Mouse (Mus musculus) forebrain, embryonic 14.5 days (tissue): Measurements from ENCODE around the gene Pnkd. TPM values are rescaled to one million over a fixed set of nuclear protein-coding genes. Genes with fewer than 3 reads are reported as not detected.

Experiments used
- ATAC-seq: fragments of 200-750 bp; cut with Nextera tagmentation; 2 replicates; pipeline ENCODE4 v1.8.0; 2017; ENCODE audit warnings: mild to moderate bottlenecking, moderate library complexity
- DNase-seq: peaks from one replicate; pipeline ENCODE4 v3.0.0-alpha.2; 2015; ENCODE audit warnings: low spot score
- H3K27ac ChIP-seq: fragments of 300-500 bp; sonication (generic); 2 replicates; pipeline ENCODE4 v1.5.1; 2014; ENCODE audit warnings: low read depth, mild to moderate bottlenecking, control low read depth, low read length, moderate library complexity
- H3K27me3 ChIP-seq: fragments of 300-500 bp; sonication (generic); replicated peaks from 2 replicates; pipeline ENCODE4 v1.6.1; 2014; ENCODE audit warnings: low read length, control low read depth, mixed read lengths; ENCODE audit not compliant: control insufficient read depth, insufficient read depth
- H3K36me3 ChIP-seq: fragments of 300-500 bp; sonication (generic); 2 replicates; pipeline ENCODE4 v1.6.1; 2014; ENCODE audit warnings: low read length, control low read depth; ENCODE audit not compliant: control insufficient read depth, insufficient read depth
- H3K4me1 ChIP-seq: fragments of 300-500 bp; sonication (generic); 2 replicates; pipeline ENCODE4 v1.6.1; 2014; ENCODE audit warnings: antibody characterized with exemption, low read length, control low read depth; ENCODE audit not compliant: control insufficient read depth, insufficient read depth
- H3K4me2 ChIP-seq: fragments of 300-500 bp; sonication (generic); 2 replicates; pipeline ENCODE4 v1.6.1; 2014; ENCODE audit warnings: mild to moderate bottlenecking, control low read depth, low read length
- H3K4me3 ChIP-seq: fragments of 300-500 bp; sonication (generic); 2 replicates; pipeline ENCODE4 v1.5.1; 2014; ENCODE audit warnings: low read depth, low read length, control low read depth
- H3K9ac ChIP-seq: fragments of 300-500 bp; sonication (generic); 2 replicates; pipeline ENCODE4 v1.6.1; 2014; ENCODE audit warnings: mild to moderate bottlenecking, low read length, control low read depth, moderate library complexity
- H3K9me3 ChIP-seq: fragments of 300-500 bp; sonication (generic); replicated peaks from 2 replicates; pipeline ENCODE4 v1.6.1; 2016; ENCODE audit warnings: low read length, control low read depth, mixed read lengths; ENCODE audit not compliant: control insufficient read depth
- WGBS: fragments of 180-500 bp; shearing (Covaris S2); extraction: QIAGEN DNeasy Blood & Tissue Kit; methylation state at CpG from one replicate; pipeline ENCODE4 v1.1.7; 2014; 5-methylcytosine and 5-hydroxymethylcytosine counted together
- polyA plus RNA-seq: library from polyadenylated mRNA; unstranded; fragments of >200 nt; fragmentation: Nextera tagmentation; extraction: Ambion mirVana; gene quantifications from 2 replicates; pipeline ENCODE4 v1.2.1, GENCODE M21; 2014

Gene Pnkd
- polyA plus RNA-seq, 1 experiment from 2014 or later, result 114 TPM

GRCm38 (mm10) chr1:74240832-74241231, 43.9 kb upstream of the Pnkd start:
- no peaks in the 10 kb centered on the region for H3K36me3 ChIP-seq
- DNase-seq (no peak), ATAC-seq (no peak)
- H3K9ac ChIP-seq, result no peak overlapping the region
- 92% methylated on average over 4 of the region's 4 CpGs for WGBS
- no peak overlapping the region for H3K27ac ChIP-seq
- peaks cover 22% of the 10 kb centered on the region for H3K4me1 ChIP-seq
- H3K9me3 ChIP-seq, result no peaks in the 10 kb centered on the region
- H3K4me3 ChIP-seq, result no peak overlapping the region
- no peaks in the 10 kb centered on the region for H3K27me3 ChIP-seq
- H3K4me2 ChIP-seq, result no peak overlapping the region

- Histone ChIP-seq H3K27me3 (no peaks in the 10 kb centered on the region), H3K4me2 (no peak overlapping the region), H3K9ac (no peak overlapping the region), H3K36me3 (peaks cover 25% of the 10 kb centered on the region), H3K4me3 (no peak overlapping the region), H3K4me1 (no peaks in the 10 kb centered on the region), H3K9me3 (no peaks in the 10 kb centered on the region), H3K27ac (no peak overlapping the region)
- WGBS, result 93% methylated on average over 2 of the region's 2 CpGs
- DNase-seq (no peak), ATAC-seq (no peak)
Measured at GRCm38 (mm10) chr1:74245525-74245924, 39.2 kb upstream of the Pnkd start.

GRCm38 (mm10) chr1:74248799-74249198, 35.9 kb upstream of the Pnkd start:
- Histone ChIP-seq H3K27me3 (no peaks in the 10 kb centered on the region), H3K27ac (no peak overlapping the region), H3K4me2 (no peak overlapping the region), H3K4me1 (no peaks in the 10 kb centered on the region), H3K9ac (no peak overlapping the region), H3K36me3 (peaks cover 55% of the 10 kb centered on the region), H3K4me3 (no peak overlapping the region), H3K9me3 (no peaks in the 10 kb centered on the region)
- ATAC-seq (no peak), DNase-seq (no peak)
- WGBS, result 85% methylated on average over 1 of the region's 1 CpGs

GRCm38 (mm10) chr1:74249331-74249980, 35.3 kb upstream of the Pnkd start:
- Histone ChIP-seq H3K9ac (no peak overlapping the region), H3K27me3 (no peaks in the 10 kb centered on the region), H3K9me3 (no peaks in the 10 kb centered on the region), H3K36me3 (peaks cover 61% of the 10 kb centered on the region), H3K4me2 (no peak overlapping the region), H3K4me3 (no peak overlapping the region), H3K4me1 (no peaks in the 10 kb centered on the region), H3K27ac (no peak overlapping the region)
- 64% methylated on average over 5 of the region's 5 CpGs for WGBS
- DNase-seq, result no peak
- ATAC-seq, result no peak

GRCm38 (mm10) chr1:74250096-74250495, 34.6 kb upstream of the Pnkd start:
- no peak overlapping the region for H3K27ac ChIP-seq
- ATAC-seq (no peak), DNase-seq (no peak)
- no peaks in the 10 kb centered on the region for H3K27me3 ChIP-seq
- no peaks in the 10 kb centered on the region for H3K4me1 ChIP-seq
- no peak overlapping the region for H3K4me2 ChIP-seq
- 94% methylated on average over 4 of the region's 4 CpGs for WGBS
- no peak overlapping the region for H3K9ac ChIP-seq
- peaks cover 68% of the 10 kb centered on the region for H3K36me3 ChIP-seq
- H3K4me3 ChIP-seq, result no peak overlapping the region
- no peaks in the 10 kb centered on the region for H3K9me3 ChIP-seq

GRCm38 (mm10) chr1:74255704-74256345, 28.9 kb upstream of the Pnkd start:
- peaks cover 87% of the 10 kb centered on the region for H3K36me3 ChIP-seq
- DNase-seq (no peak), ATAC-seq (no peak)
- H3K9ac ChIP-seq, result no peak overlapping the region
- 95% methylated on average over 8 of the region's 8 CpGs for WGBS
- H3K4me1 ChIP-seq, result no peaks in the 10 kb centered on the region
- no peaks in the 10 kb centered on the region for H3K9me3 ChIP-seq
- H3K4me3 ChIP-seq, result no peak overlapping the region
- H3K27ac ChIP-seq, result no peak overlapping the region
- H3K4me2 ChIP-seq, result no peak overlapping the region
- H3K27me3 ChIP-seq, result no peaks in the 10 kb centered on the region

GRCm38 (mm10) chr1:74256782-74257181, 27.9 kb upstream of the Pnkd start:
- no peak overlapping the region for H3K27ac ChIP-seq
- peaks cover 85% of the 10 kb centered on the region for H3K36me3 ChIP-seq
- no peak for DNase-seq
- ATAC-seq, result no peak
- no peaks in the 10 kb centered on the region for H3K4me1 ChIP-seq
- no peak overlapping the region for H3K4me2 ChIP-seq
- H3K27me3 ChIP-seq, result no peaks in the 10 kb centered on the region
- H3K9me3 ChIP-seq, result no peaks in the 10 kb centered on the region
- whole genome bisulfite sequencing, result 86% methylated on average over 4 of the region's 4 CpGs
- no peak overlapping the region for H3K4me3 ChIP-seq
- H3K9ac ChIP-seq, result no peak overlapping the region

- H3K27me3 ChIP-seq, result no peaks in the 10 kb centered on the region
- no peak overlapping the region for H3K4me3 ChIP-seq
- no peaks in the 10 kb centered on the region for H3K9me3 ChIP-seq
- no peak overlapping the region for H3K9ac ChIP-seq
- no peaks in the 10 kb centered on the region for H3K4me1 ChIP-seq
- no peak overlapping the region for H3K4me2 ChIP-seq
- peaks cover 87% of the 10 kb centered on the region for H3K36me3 ChIP-seq
- H3K27ac ChIP-seq, result no peak overlapping the region
- ATAC-seq (no peak), DNase-seq (no peak)
- 93% methylated on average over 6 of the region's 6 CpGs for WGBS
Measured at GRCm38 (mm10) chr1:74262510-74262909, 22.2 kb upstream of the Pnkd start.

- no peak overlapping the region for H3K4me2 ChIP-seq
- H3K9ac ChIP-seq, result no peak overlapping the region
- no peaks in the 10 kb centered on the region for H3K4me1 ChIP-seq
- 89% methylated on average over 8 of the region's 8 CpGs for WGBS
- H3K9me3 ChIP-seq, result no peaks in the 10 kb centered on the region
- ATAC-seq (no peak), DNase-seq (no peak)
- no peak overlapping the region for H3K27ac ChIP-seq
- H3K36me3 ChIP-seq, result peaks cover 54% of the 10 kb centered on the region
- no peak overlapping the region for H3K4me3 ChIP-seq
- no peaks in the 10 kb centered on the region for H3K27me3 ChIP-seq
Measured at GRCm38 (mm10) chr1:74268750-74269149, 16.0 kb upstream of the Pnkd start.
